Mouse (Mus musculus) thymus, adult 2 months (tissue): ENCODE results near the gene Naglu. TPM values are rescaled to one million over a fixed set of nuclear protein-coding genes. Genes with fewer than 3 reads are reported as not detected.

Experiments used
- DNase-seq: peaks from one replicate; pipeline ENCODE4 v3.0.0; 2021
- H3K27ac ChIP-seq: fragments of 200-500 bp; 2 replicates; pipeline ENCODE4 v1.5.1; 2012; ENCODE audit warnings: low read length, control low read depth; ENCODE audit not compliant: control insufficient read depth, insufficient read depth
- H3K27me3 ChIP-seq: fragments of 200-500 bp; 2 replicates; pipeline ENCODE4 v1.6.1; 2012; ENCODE audit warnings: mild to moderate bottlenecking, low read length, moderate library complexity, mixed read lengths; ENCODE audit not compliant: control insufficient read depth, insufficient read depth
- H3K36me3 ChIP-seq: fragments of 200-500 bp; 2 replicates; pipeline ENCODE4 v1.6.1; 2012; ENCODE audit warnings: mild to moderate bottlenecking, low read length, moderate library complexity; ENCODE audit not compliant: control insufficient read depth, insufficient read depth
- H3K4me1 ChIP-seq: fragments of 200-500 bp; replicated peaks from 2 replicates; pipeline ENCODE4 v1.6.1; 2012; ENCODE audit warnings: low read length; ENCODE audit not compliant: control insufficient read depth, insufficient read depth
- H3K4me3 ChIP-seq: fragments of 200-500 bp; 2 replicates; pipeline ENCODE4 v1.5.1; 2012; ENCODE audit warnings: mild to moderate bottlenecking, low read length, control low read depth, moderate library complexity; ENCODE audit not compliant: control insufficient read depth, insufficient read depth
- CTCF ChIP-seq: fragments of 200-500 bp; IDR thresholded peaks from 2 replicates; pipeline ENCODE4 v1.5.1; 2012; ENCODE audit warnings: mild to moderate bottlenecking, control low read depth, low read length, moderate library complexity, borderline replicate concordance; ENCODE audit not compliant: control insufficient read depth, poor library complexity, insufficient read depth; ENCODE audit errors: extremely low read depth
- POLR2A ChIP-seq: fragments of 200-500 bp; IDR thresholded peaks from 2 replicates; pipeline ENCODE4 v1.6.1; 2012; ENCODE audit warnings: mild to moderate bottlenecking, low read length, control low read depth, moderate library complexity; ENCODE audit not compliant: control insufficient read depth, poor library complexity, insufficient read depth; ENCODE audit errors: extremely low read depth
- WGBS: fragments of 180-500 bp; shearing (Covaris S2); methylation state at CpG from one replicate; pipeline ENCODE4 v1.1.7; 2018; 5-methylcytosine and 5-hydroxymethylcytosine counted together
- polyA plus RNA-seq: library from polyadenylated mRNA; depleted of rRNA; stranded (reverse); fragments of >200 nt; gene quantifications from 2 replicates; pipeline ENCODE4 v1.2.3, GENCODE M21; 2012

Naglu gene
- polyA plus RNA-seq, 1 experiment: 25.2 TPM

- TF ChIP-seq CTCF (no peak), POLR2A (no peak)
- Histone ChIP-seq H3K4me3 (no peak overlapping the region), H3K36me3 (no peaks in the 10 kb centered on the region), H3K4me1 (peaks cover 32% of the 10 kb centered on the region), H3K27me3 (no peaks in the 10 kb centered on the region), H3K27ac (no peak overlapping the region; the same call in 1 of the 2 replicates)
- 34% methylated on average over 3 of the region's 3 CpGs for WGBS
- no peak for DNase-seq
Observed at GRCm38 (mm10) chr11:101047502-101047901, 22.3 kb upstream of the Naglu start.

GRCm38 (mm10) chr11:101050359-101050758, 19.5 kb upstream of the Naglu start:
- Histone ChIP-seq H3K27ac (no peak overlapping the region), H3K4me1 (peaks cover 28% of the 10 kb centered on the region), H3K27me3 (no peaks in the 10 kb centered on the region), H3K4me3 (no peak overlapping the region), H3K36me3 (no peaks in the 10 kb centered on the region)
- DNase-seq: no peak
- TF ChIP-seq CTCF (no peak), POLR2A (no peak)
- 98% methylated on average over 9 of the region's 9 CpGs for WGBS

- H3K4me3 ChIP-seq: no peak overlapping the region
- no peak overlapping the region for H3K27ac ChIP-seq
- WGBS: 95% methylated on average over 6 of the region's 6 CpGs
- H3K4me1 ChIP-seq: peaks cover 22% of the 10 kb centered on the region
- H3K36me3 ChIP-seq: no peaks in the 10 kb centered on the region
- DNase-seq: no peak
- no peak for TF ChIP-seq CTCF
- TF ChIP-seq POLR2A: no peak
- no peaks in the 10 kb centered on the region for H3K27me3 ChIP-seq
Observed at GRCm38 (mm10) chr11:101051051-101051493, 18.7 kb upstream of the Naglu start.

GRCm38 (mm10) chr11:101051617-101052016, 18.2 kb upstream of the Naglu start:
- no peaks in the 10 kb centered on the region for H3K27me3 ChIP-seq
- H3K27ac ChIP-seq: no peak overlapping the region
- no peaks in the 10 kb centered on the region for H3K36me3 ChIP-seq
- WGBS: 91% methylated on average over 8 of the region's 8 CpGs
- H3K4me3 ChIP-seq: no peak overlapping the region
- peaks cover 16% of the 10 kb centered on the region for H3K4me1 ChIP-seq
- TF ChIP-seq POLR2A (no peak), CTCF (no peak)
- DNase-seq: no peak

- DNase-seq: no peak
- peaks cover 5% of the 10 kb centered on the region for H3K4me1 ChIP-seq
- H3K36me3 ChIP-seq: no peaks in the 10 kb centered on the region
- no peak for TF ChIP-seq POLR2A
- H3K27ac ChIP-seq: no peak overlapping the region
- H3K4me3 ChIP-seq: no peak overlapping the region
- WGBS: 64% methylated on average over 10 of the region's 10 CpGs
- H3K27me3 ChIP-seq: no peaks in the 10 kb centered on the region
Observed at GRCm38 (mm10) chr11:101052751-101053473, 16.9 kb upstream of the Naglu start.

- WGBS: 97% methylated on average over 1 of the region's 1 CpGs
- no peaks in the 10 kb centered on the region for H3K36me3 ChIP-seq
- no peak for TF ChIP-seq POLR2A
- no peak for TF ChIP-seq CTCF
- no peaks in the 10 kb centered on the region; the same call in 1 of the 2 replicates for H3K4me1 ChIP-seq
- DNase-seq: no peak
- H3K4me3 ChIP-seq: no peak overlapping the region
- no peaks in the 10 kb centered on the region for H3K27me3 ChIP-seq
- no peak overlapping the region for H3K27ac ChIP-seq
Observed at GRCm38 (mm10) chr11:101053974-101054373, 15.8 kb upstream of the Naglu start.

- TF ChIP-seq POLR2A (no peak), CTCF (no peak)
- no peak overlapping the region for H3K27ac ChIP-seq
- no peak for DNase-seq
- no peaks in the 10 kb centered on the region for H3K27me3 ChIP-seq
- no peaks in the 10 kb centered on the region for H3K36me3 ChIP-seq
- H3K4me3 ChIP-seq: no peak overlapping the region
- H3K4me1 ChIP-seq: peaks cover 10% of the 10 kb centered on the region
- 94% methylated on average over 14 of the region's 14 CpGs for WGBS
Observed at GRCm38 (mm10) chr11:101055418-101055817, 14.4 kb upstream of the Naglu start.
